Mouse (Mus musculus) midbrain, embryonic 14.5 days (tissue): Measurements from ENCODE around the gene Ubc. TPM values are rescaled to one million over a fixed set of nuclear protein-coding genes. Genes with fewer than 3 reads are reported as not detected.

ENCODE experiments used
- ATAC-seq: fragments of 200-750 bp; cut with Nextera tagmentation; 2 replicates; pipeline ENCODE4 v1.8.0; 2017; ENCODE audit warnings: moderate number of reproducible peaks, moderate library complexity; ENCODE audit not compliant: low FRiP score, low TSS enrichment
- DNase-seq: peaks from one replicate; pipeline ENCODE4 v3.0.0-alpha.2; 2015
- H3K27ac ChIP-seq: fragments of 300-500 bp; sonication (generic); replicated peaks from 2 replicates; pipeline ENCODE4 v1.5.1; 2014; ENCODE audit warnings: mild to moderate bottlenecking, low read depth, low read length, moderate library complexity
- H3K27me3 ChIP-seq: fragments of 300-500 bp; sonication (generic); 2 replicates; pipeline ENCODE4 v1.6.1; 2014; ENCODE audit warnings: low read length, control low read depth, mixed read lengths; ENCODE audit not compliant: control insufficient read depth, insufficient read depth
- H3K36me3 ChIP-seq: fragments of 300-500 bp; sonication (generic); 2 replicates; pipeline ENCODE4 v1.6.1; 2014; ENCODE audit warnings: low read length, control low read depth; ENCODE audit not compliant: control insufficient read depth, insufficient read depth
- H3K4me1 ChIP-seq: fragments of 300-500 bp; sonication (generic); 2 replicates; pipeline ENCODE4 v1.6.1; 2014; ENCODE audit warnings: mild to moderate bottlenecking, antibody characterized with exemption, low read length, control low read depth; ENCODE audit not compliant: control insufficient read depth, insufficient read depth
- H3K4me2 ChIP-seq: fragments of 300-500 bp; sonication (generic); 2 replicates; pipeline ENCODE4 v1.6.1; 2014; ENCODE audit warnings: mild to moderate bottlenecking, low read length, moderate library complexity
- H3K4me3 ChIP-seq: fragments of 300-500 bp; sonication (generic); replicated peaks from 2 replicates; pipeline ENCODE4 v1.5.1; 2014; ENCODE audit warnings: low read depth, low read length
- H3K9ac ChIP-seq: fragments of 300-500 bp; sonication (generic); replicated peaks from 2 replicates; pipeline ENCODE4 v1.6.1; 2014; ENCODE audit warnings: mild to moderate bottlenecking, low read length, moderate library complexity
- H3K9me3 ChIP-seq: fragments of 300-500 bp; sonication (generic); 2 replicates; pipeline ENCODE4 v1.6.1; 2016; ENCODE audit warnings: low read length, control low read depth, mixed read lengths; ENCODE audit not compliant: control insufficient read depth
- WGBS: fragments of 180-500 bp; shearing (Covaris S2); extraction: QIAGEN DNeasy Blood & Tissue Kit; methylation state at CpG from one replicate; pipeline ENCODE4 v1.1.7; 2014; 5-methylcytosine and 5-hydroxymethylcytosine counted together
- polyA plus RNA-seq: library from polyadenylated mRNA; unstranded; fragments of >200 nt; fragmentation: Nextera tagmentation; extraction: Ambion mirVana; gene quantifications from 2 replicates; pipeline ENCODE4 v1.2.1, GENCODE M21; 2014

The Ubc gene
- polyA plus RNA-seq, 1 experiment from 2014 or later, result 1,332 TPM

DNA sequence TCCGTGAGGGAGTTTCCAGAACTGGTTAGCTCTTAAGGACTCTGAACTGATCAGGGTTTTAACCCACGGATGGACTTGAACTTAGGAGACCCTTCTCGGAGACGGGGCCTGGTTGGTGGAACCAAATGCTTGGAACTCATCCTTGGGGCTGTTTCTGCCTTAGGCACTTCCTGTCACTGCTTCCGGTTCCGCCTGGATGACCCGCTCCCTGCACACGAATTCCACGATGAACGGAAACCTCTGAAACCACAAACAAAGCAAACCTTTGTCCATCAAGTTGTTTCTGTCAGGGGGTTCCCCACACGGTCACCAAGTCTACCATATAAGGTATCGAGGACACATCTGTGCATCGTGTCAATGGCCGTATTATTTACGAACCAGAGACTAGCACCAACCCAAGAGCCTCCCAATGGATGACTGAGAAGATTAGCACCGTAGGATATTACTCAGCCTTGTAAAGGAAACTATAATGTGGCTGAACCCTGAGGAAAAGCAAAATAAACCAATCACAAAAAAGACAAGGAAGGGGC is 29.0 kb downstream of the Ubc start:
- no peaks in the 10 kb centered on the region for H3K4me1 ChIP-seq
- no peak overlapping the region for H3K9ac ChIP-seq
- ATAC-seq, result no peak
- H3K36me3 ChIP-seq, result no peaks in the 10 kb centered on the region
- H3K27ac ChIP-seq, result no peak overlapping the region
- DNase-seq, result no peak
- no peaks in the 10 kb centered on the region for H3K27me3 ChIP-seq
- no peak overlapping the region for H3K4me2 ChIP-seq
- H3K4me3 ChIP-seq, result no peak overlapping the region
- 68% methylated on average over 16 of the region's 16 CpGs for WGBS
- no peaks in the 10 kb centered on the region for H3K9me3 ChIP-seq

DNA sequence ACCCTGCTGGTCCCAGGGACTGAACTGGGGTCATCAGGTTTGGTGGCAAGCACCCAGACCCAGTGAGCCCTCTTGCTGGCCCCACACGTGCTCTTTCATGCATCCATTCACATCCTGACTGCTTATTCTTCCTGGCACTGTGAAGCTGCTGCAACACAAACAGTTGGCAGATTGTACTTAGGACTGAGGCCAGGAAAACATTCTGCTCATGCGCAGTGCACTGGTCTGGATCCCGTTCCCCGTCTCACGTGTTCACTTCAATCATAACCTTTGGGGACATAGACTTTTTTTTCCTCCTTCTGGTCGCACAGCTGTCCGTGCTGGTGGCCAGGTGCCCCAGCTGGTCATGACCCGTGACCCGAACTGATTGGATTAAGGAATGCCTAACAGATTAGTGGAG is 29.4 kb downstream of the Ubc start:
- Histone ChIP-seq H3K27ac (no peak overlapping the region), H3K4me1 (no peaks in the 10 kb centered on the region), H3K36me3 (no peaks in the 10 kb centered on the region), H3K27me3 (no peaks in the 10 kb centered on the region), H3K4me2 (no peak overlapping the region), H3K9ac (no peak overlapping the region), H3K9me3 (no peaks in the 10 kb centered on the region), H3K4me3 (no peak overlapping the region)
- ATAC-seq (no peak), DNase-seq (no peak)
- WGBS, result 51% methylated on average over 9 of the region's 9 CpGs

DNA sequence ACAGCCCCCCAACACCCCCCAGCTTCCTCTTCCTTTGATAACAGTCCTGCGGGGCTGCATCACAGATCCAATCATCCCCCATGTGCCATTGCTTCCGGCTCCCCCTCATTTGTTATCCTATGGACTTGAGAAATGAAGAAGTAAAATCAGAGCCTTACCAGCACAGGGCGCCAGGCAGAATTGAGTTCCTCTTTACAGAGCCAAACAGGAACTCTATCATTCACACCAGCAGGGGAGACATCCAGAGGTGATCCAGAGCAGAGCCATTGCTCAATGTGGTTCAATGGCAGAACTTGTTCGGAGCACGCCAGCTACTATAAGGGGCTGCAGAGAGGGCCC is 31.8 kb downstream of the Ubc start:
- DNase-seq (no peak), ATAC-seq (no peak)
- no peak overlapping the region for H3K4me3 ChIP-seq
- no peaks in the 10 kb centered on the region for H3K36me3 ChIP-seq
- H3K9ac ChIP-seq, result no peak overlapping the region
- H3K27me3 ChIP-seq, result no peaks in the 10 kb centered on the region
- no peak overlapping the region for H3K27ac ChIP-seq
- 0 out of 2 replicates have a peak, but pooled peaks cover 5% of the 10 kb centered on the region for H3K4me1 ChIP-seq
- no peaks in the 10 kb centered on the region for H3K9me3 ChIP-seq
- WGBS, result 88% methylated on average over 5 of the region's 5 CpGs
- no peak overlapping the region for H3K4me2 ChIP-seq

DNA sequence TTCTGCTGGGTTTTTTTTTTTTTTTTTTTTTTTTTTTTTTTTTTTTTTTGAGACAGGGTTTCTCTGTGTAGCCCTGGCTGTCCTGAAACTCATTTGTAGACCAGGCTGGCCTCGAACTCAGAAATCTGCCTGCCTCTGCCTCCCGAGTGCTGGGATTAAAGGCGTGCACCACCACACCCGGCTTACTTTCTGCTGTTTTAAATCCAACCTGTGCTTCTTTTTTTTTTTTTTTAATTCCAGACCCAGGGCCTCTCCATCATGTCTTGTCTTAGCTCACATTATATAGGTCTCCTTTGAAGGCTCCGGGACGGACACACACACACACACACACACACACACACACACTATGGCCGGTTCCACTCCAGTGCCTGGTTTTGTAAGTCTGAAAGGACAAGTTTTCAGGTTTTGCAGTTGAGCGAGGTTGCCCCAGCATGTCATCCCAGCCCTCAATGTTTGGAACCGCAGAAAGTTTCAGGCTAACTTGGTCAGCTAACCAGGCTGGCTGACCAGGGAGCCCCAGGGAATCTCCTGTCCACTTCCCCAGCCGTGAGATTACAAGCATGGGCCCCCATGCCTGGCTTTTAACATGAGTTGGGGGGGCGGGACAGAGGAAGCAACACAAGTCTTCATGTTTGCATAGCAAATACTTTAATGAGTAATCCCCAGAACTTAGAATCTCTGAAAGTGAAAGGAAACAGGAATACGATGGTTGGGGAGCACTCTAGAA is 32.3 kb downstream of the Ubc start:
- ATAC-seq, result no peak

DNA sequence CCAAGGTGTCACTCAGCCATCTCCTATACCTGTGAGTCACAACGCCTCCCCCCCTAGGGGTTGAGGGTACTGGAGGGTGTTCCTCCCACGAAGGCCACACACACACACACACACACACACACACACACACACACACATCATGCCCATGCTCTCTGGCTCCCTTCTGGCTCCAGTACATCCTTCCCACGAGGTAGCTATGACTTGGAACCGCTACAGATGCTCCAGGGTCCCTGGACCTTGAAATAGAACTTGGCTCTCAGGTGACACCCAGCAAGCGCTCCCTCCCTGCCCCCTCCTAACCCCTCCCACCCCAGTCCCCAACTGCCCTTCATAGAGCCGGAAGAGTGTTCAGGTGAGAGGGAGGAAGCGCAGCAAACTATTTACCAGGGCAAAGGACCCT is 34.4 kb downstream of the Ubc start:
- DNase-seq (no peak), ATAC-seq (no peak)
- Histone ChIP-seq H3K9ac (no peak overlapping the region), H3K4me1 (0 out of 2 replicates have a peak, but pooled peaks cover 5% of the 10 kb centered on the region), H3K4me2 (no peak overlapping the region), H3K27me3 (no peaks in the 10 kb centered on the region), H3K4me3 (no peak overlapping the region), H3K27ac (no peak overlapping the region), H3K36me3 (no peaks in the 10 kb centered on the region), H3K9me3 (no peaks in the 10 kb centered on the region)
- WGBS, result 64% methylated on average over 7 of the region's 7 CpGs

More for the DNA sequence above, 32.3 kb downstream of the Ubc start:
- Histone ChIP-seq H3K27me3 (no peaks in the 10 kb centered on the region), H3K4me2 (no peak overlapping the region), H3K27ac (no peak overlapping the region), H3K4me3 (no peak overlapping the region), H3K36me3 (no peaks in the 10 kb centered on the region), H3K9me3 (no peaks in the 10 kb centered on the region), H3K9ac (no peak overlapping the region), H3K4me1 (0 out of 2 replicates have a peak, but pooled peaks cover 5% of the 10 kb centered on the region)
- WGBS, result 75% methylated on average over 12 of the region's 12 CpGs
- no peak for DNase-seq

DNA sequence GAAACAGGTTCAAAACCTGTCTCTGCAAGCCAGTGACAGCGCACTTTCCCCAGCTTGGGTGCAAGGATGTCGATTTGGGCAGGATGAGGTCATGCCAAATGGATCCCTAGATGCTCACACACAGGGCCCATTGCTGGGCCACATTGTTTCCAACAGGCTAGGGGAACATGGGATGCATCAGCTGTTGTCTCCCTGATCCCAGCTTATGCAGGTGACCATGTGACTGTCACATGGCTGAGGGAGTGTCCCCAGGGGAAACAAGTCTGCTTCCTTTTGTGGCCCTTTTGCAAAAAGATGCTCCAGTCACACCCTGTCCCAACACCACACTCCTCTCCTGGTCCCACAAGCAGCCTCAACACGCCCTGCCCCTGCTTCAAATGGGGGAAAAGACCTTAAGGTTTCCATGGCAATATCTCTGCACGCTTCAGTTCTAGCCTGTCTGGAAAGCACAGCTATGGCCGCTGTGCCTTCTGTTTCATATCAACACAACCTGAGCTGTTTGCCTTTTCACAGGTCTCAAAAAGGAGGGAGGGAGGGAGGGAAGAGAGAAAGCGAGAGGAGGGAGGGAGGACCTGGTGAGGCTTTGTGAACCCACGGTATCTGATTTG is 35.0 kb downstream of the Ubc start:
- no peak overlapping the region; the same call in 1 of the 2 replicates for H3K9ac ChIP-seq
- ATAC-seq (no peak), DNase-seq (peak; percentile 31)
- no peaks in the 10 kb centered on the region for H3K9me3 ChIP-seq
- H3K36me3 ChIP-seq, result no peaks in the 10 kb centered on the region
- no peak overlapping the region for H3K4me2 ChIP-seq
- 0 out of 2 replicates have a peak, but pooled peaks cover 5% of the 10 kb centered on the region for H3K4me1 ChIP-seq
- 56% methylated on average over 7 of the region's 7 CpGs for WGBS
- H3K4me3 ChIP-seq, result no peak overlapping the region
- H3K27me3 ChIP-seq, result no peaks in the 10 kb centered on the region
- no peak overlapping the region for H3K27ac ChIP-seq

DNA sequence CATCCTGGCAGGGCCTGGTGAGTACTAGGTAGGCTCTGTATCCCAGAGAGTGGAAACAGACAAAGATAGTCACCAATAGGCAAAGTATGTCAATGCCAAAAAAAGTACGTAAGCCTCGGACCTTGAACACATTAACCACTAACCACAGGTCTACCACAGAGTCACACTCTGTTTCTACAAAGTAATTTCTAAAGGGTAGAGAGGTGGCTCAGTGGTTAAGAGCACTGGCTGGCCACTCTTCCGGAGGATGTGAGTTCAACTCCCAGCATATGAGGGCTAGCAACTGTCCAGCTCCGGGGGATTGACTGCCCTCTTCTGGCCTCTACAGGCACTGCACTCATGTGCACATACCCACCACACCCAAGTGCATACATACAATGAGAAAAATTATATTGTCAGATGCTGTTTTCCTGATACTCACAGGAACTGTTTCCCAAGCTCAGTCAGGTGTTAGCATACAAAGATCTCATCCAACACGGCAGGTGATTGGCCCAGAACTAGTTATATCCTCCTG is 37.2 kb downstream of the Ubc start:
- DNase-seq (no peak), ATAC-seq (no peak)
- no peaks in the 10 kb centered on the region for H3K9me3 ChIP-seq
- H3K27ac ChIP-seq, result no peak overlapping the region
- H3K4me2 ChIP-seq, result no peak overlapping the region
- no peaks in the 10 kb centered on the region for H3K27me3 ChIP-seq
- 0 out of 2 replicates have a peak, but pooled peaks cover 5% of the 10 kb centered on the region for H3K4me1 ChIP-seq
- WGBS, result 96% methylated on average over 5 of the region's 5 CpGs
- H3K36me3 ChIP-seq, result no peaks in the 10 kb centered on the region
- H3K9ac ChIP-seq, result no peak overlapping the region
- H3K4me3 ChIP-seq, result no peak overlapping the region

DNA sequence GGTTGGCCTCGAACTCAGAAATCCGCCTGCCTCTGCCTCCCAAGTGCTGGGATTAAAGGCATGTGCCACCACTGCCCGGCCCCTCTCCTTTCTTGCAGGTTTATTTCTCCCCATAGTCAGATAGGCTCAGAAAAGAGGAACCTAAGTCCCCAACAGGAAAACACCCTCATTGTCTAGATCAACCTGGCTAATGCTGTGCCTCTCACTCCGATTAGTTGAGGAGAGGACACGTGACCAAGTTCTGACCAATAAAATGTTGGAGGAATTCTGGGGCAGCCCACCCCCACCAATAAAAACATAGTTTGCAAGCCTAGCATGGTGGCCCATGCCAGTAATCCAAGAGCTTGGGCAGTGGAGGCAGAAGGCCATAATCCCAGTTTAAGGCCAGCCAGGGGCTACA is 38.1 kb downstream of the Ubc start:
- Histone ChIP-seq H3K4me1 (0 out of 2 replicates have a peak, but pooled peaks cover 5% of the 10 kb centered on the region), H3K27me3 (no peaks in the 10 kb centered on the region), H3K36me3 (no peaks in the 10 kb centered on the region), H3K4me2 (no peak overlapping the region), H3K9me3 (no peaks in the 10 kb centered on the region), H3K9ac (no peak overlapping the region), H3K27ac (no peak overlapping the region), H3K4me3 (no peak overlapping the region)
- 95% methylated on average over 5 of the region's 5 CpGs for WGBS
- DNase-seq (no peak), ATAC-seq (no peak)
